Comparison of ENCODE assay signal across 25 mouse cellular contexts in genomic region chr12:39577610-39578009, GRCm38 (mm10).
A peak's percentile ranks its signal among the peaks of the same experiment; 100 is the strongest.
DNase-seq lines count a peak whose midpoint lies in the region; ATAC-seq and TF ChIP-seq lines count a peak whose summit lies in the region.
"Had no signal": no experiment of that assay in that cellular context is flagged by ENCODE, and none has a peak within 500 bp of the region (broad histone marks: within the 10 kb centered on the region; RNA-seq: fewer than 3 reads in every experiment).

No protein-coding gene starts in this region.

- TF ChIP-seq POLR2A in CH12.LX (IDR thresholded peaks at IDR 0.05; ENCODE audit: low read depth, low read length), result no peak
- no peak for TF ChIP-seq POLR2A in brain, embryonic 14.5 days (IDR thresholded peaks at IDR 0.05; ENCODE audit: borderline replicate concordance, extremely low read depth, insufficient read depth, insufficient read length, poor library complexity, severe bottlenecking)

- 74% methylated on average over 1 of the region's 1 CpGs for WGBS in lung, postnatal 0 days

- in situ Hi-C loops in CH12.LX (cut with MboI; ENCODE audit: low pct_ligation_motif_present, low pct_unique_long_range_greater_than_20kb, low sequenced_read_pairs), result no loop called here

- H3K9ac ChIP-seq in lung, postnatal 0 days (replicated peaks; ENCODE audit: low read depth), result no peak overlapping the region
- H3K9ac ChIP-seq in CH12.LX (ENCODE audit: insufficient read depth, low read depth), result peak overlapping the region; percentile 30; the same call in 1 of the 2 replicates
- H3K9ac ChIP-seq: embryonic facial prominence, embryonic 12.5 days; embryonic facial prominence, embryonic 15.5 days; forebrain, embryonic 12.5 days; forebrain, embryonic 15.5 days; heart, embryonic 13.5 days; hindbrain, embryonic 12.5 days; hindbrain, embryonic 15.5 days had no signal

- no peak for ATAC-seq in lung, postnatal 0 days
- ATAC-seq: forebrain, embryonic 15.5 days; Patski had no signal

- TF ChIP-seq EP300 in lung, postnatal 0 days (IDR thresholded peaks at IDR 0.05), result no peak
- TF ChIP-seq EP300 in CH12.LX (IDR thresholded peaks at IDR 0.05; ENCODE audit: low read length), result peak; percentile 88

- H3K36me3 ChIP-seq in lung, postnatal 0 days (ENCODE audit: insufficient read depth, low read length), result no peaks in the 10 kb centered on the region
- H3K36me3 ChIP-seq in CH12.LX (replicated peaks in 1 of 2; ENCODE audit: control insufficient read depth in 1 of 2, insufficient read depth in 1 of 2, low read length in 1 of 2), result no peaks in the 10 kb centered on the region
- H3K36me3 ChIP-seq: embryonic facial prominence, embryonic 12.5 days; embryonic facial prominence, embryonic 15.5 days; forebrain, embryonic 12.5 days; forebrain, embryonic 15.5 days; heart, embryonic 10.5 days; heart, embryonic 13.5 days; hindbrain, embryonic 12.5 days; hindbrain, embryonic 15.5 days had no signal

- no peaks in the 10 kb centered on the region for H3K27me3 ChIP-seq in lung, postnatal 0 days (replicated peaks; ENCODE audit: insufficient read depth, low read length)
- H3K27me3 ChIP-seq in CH12.LX (replicated peaks), result no peaks in the 10 kb centered on the region
- H3K27me3 ChIP-seq: embryonic facial prominence, embryonic 12.5 days; embryonic facial prominence, embryonic 15.5 days; forebrain, embryonic 12.5 days; forebrain, embryonic 15.5 days; heart, embryonic 13.5 days; hindbrain, embryonic 12.5 days; hindbrain, embryonic 15.5 days; Patski had no signal

- dilution Hi-C loops in CH12.LX (cut with MboI; ENCODE audit: extremely low pct_ligation_motif_present, extremely low pct_unique_long_range_greater_than_20kb, low sequenced_read_pairs), result no loop called here

- H3K79me2 ChIP-seq in CH12.LX (replicated peaks; ENCODE audit: control insufficient read depth, extremely low read depth, insufficient read depth, poor library complexity, severe bottlenecking), result no peaks in the 10 kb centered on the region

- no peak overlapping the region for H3K4me3 ChIP-seq in lung, postnatal 0 days (ENCODE audit: low read depth, low read length)
- no peak overlapping the region for H3K4me3 ChIP-seq in CH12.LX (replicated peaks in 1 of 3; ENCODE audit: low read depth in 2 of 3, low read length in 2 of 3, poor library complexity in 1 of 3)
- H3K4me3 ChIP-seq: embryonic facial prominence, embryonic 12.5 days; embryonic facial prominence, embryonic 15.5 days; forebrain, embryonic 12.5 days; forebrain, embryonic 15.5 days; heart, adult 2 months; heart, embryonic 10.5 days; heart, embryonic 13.5 days; hindbrain, embryonic 12.5 days; hindbrain, embryonic 15.5 days had no signal

- no peak overlapping the region for H3K27ac ChIP-seq in lung, postnatal 0 days (ENCODE audit: low read length)
- peak overlapping the region; percentile 83 for H3K27ac ChIP-seq in CH12.LX (ENCODE audit: insufficient read depth, low read depth)
- H3K27ac ChIP-seq: embryonic facial prominence, embryonic 12.5 days; embryonic facial prominence, embryonic 15.5 days; forebrain, embryonic 12.5 days; forebrain, embryonic 15.5 days; heart, adult 2 months; heart, embryonic 10.5 days; heart, embryonic 13.5 days; hindbrain, embryonic 12.5 days; hindbrain, embryonic 15.5 days had no signal

- no peak for TF ChIP-seq CTCF in lung, postnatal 0 days (IDR thresholded peaks at IDR 0.05)
- no peak for TF ChIP-seq CTCF in CH12.LX (conservative IDR thresholded peaks at IDR 0.05 in 1 of 2, IDR thresholded peaks at IDR 0.05 in 1 of 2; ENCODE audit: low read depth in 2 of 2, low read length in 2 of 2)
- no peak for TF ChIP-seq CTCF in brain, embryonic 14.5 days (IDR thresholded peaks at IDR 0.05; ENCODE audit: borderline replicate concordance, extremely low read depth, insufficient read depth, insufficient read length)

- TF ChIP-seq RAD21 in CH12.LX (IDR thresholded peaks at IDR 0.05; ENCODE audit: low read depth, low read length), result no peak

- H3K4me1 ChIP-seq in lung, postnatal 0 days (ENCODE audit: insufficient read depth, low read depth, low read length), result no peaks in the 10 kb centered on the region
- peaks cover 12 to 46% of the 10 kb centered on the region in 2 experiments; a peak in 3 of 4 replicates for H3K4me1 ChIP-seq in CH12.LX (ENCODE audit: control insufficient read depth in 1 of 2, insufficient read depth in 2 of 2)
- H3K4me1 ChIP-seq: embryonic facial prominence, embryonic 12.5 days; embryonic facial prominence, embryonic 15.5 days; forebrain, embryonic 12.5 days; heart, embryonic 10.5 days; heart, embryonic 13.5 days; hindbrain, embryonic 12.5 days; hindbrain, embryonic 15.5 days had no signal

- no peak overlapping the region for H3K4me2 ChIP-seq in lung, postnatal 0 days (replicated peaks; ENCODE audit: low read depth, low read length)
- peak overlapping the region; percentile 34; the same call in 1 of the 2 replicates for H3K4me2 ChIP-seq in CH12.LX (ENCODE audit: insufficient read depth, low read depth, poor library complexity, severe bottlenecking)
- H3K4me2 ChIP-seq: embryonic facial prominence, embryonic 12.5 days; embryonic facial prominence, embryonic 15.5 days; forebrain, embryonic 12.5 days; forebrain, embryonic 15.5 days; heart, embryonic 13.5 days; hindbrain, embryonic 12.5 days; hindbrain, embryonic 15.5 days had no signal

- peak; percentile 1 for DNase-seq in lung, postnatal 0 days (ENCODE audit: low spot score)
- DNase-seq in lung, adult 18-20 months, result no peak
- peak; percentile 90 for DNase-seq in A20 (ENCODE audit: low read depth, low spot score)
- peak; percentile 81 for DNase-seq in CH12.LX (ENCODE audit: extremely low read depth)
- peak; percentile 28 for DNase-seq in brain, embryonic 14.5 days (ENCODE audit: low read depth)
- DNase-seq in right cerebral cortex, postnatal 10 days (ENCODE audit: low spot score in 2 of 2), result no peak
- DNase-seq in B cell, adult 2 months, result no peak
- DNase-seq: adrenal gland, postnatal 10 days; adrenal gland, postnatal 36 days; cerebellum, adult 11 months; cerebellum, adult 2 months; cerebellum, adult 9-11 months; cerebellum, postnatal 25 days; gastrocnemius, postnatal 10 days; gastrocnemius, postnatal 36 days; heart, adult 2 months had no signal

- no peaks in the 10 kb centered on the region for H3K9me3 ChIP-seq in lung, postnatal 0 days (ENCODE audit: low read length)
- H3K9me3 ChIP-seq in CH12.LX (replicated peaks; ENCODE audit: low read length), result no peaks in the 10 kb centered on the region
- H3K9me3 ChIP-seq: embryonic facial prominence, embryonic 12.5 days; embryonic facial prominence, embryonic 15.5 days; forebrain, embryonic 12.5 days; forebrain, embryonic 15.5 days; heart, embryonic 10.5 days; heart, embryonic 13.5 days; hindbrain, embryonic 12.5 days; hindbrain, embryonic 15.5 days had no signal

TF ChIP-seq in CH12.LX, 34 proteins besides CTCF, POLR2A, EP300 and RAD21 (continues in another document):
- TF ChIP-seq NELFE (IDR thresholded peaks at IDR 0.05; ENCODE audit: low read depth, low read length) (no peak), MAZ (IDR thresholded peaks at IDR 0.05; ENCODE audit: low read depth, low read length) (0 out of 2 replicates have a peak, but pooled peaks have one; percentile 46), MXI1 (IDR thresholded peaks at IDR 0.05; ENCODE audit: low read depth, low read length) (peak; percentile 74; the same call in 1 of the 2 replicates), ZMIZ1 (IDR thresholded peaks at IDR 0.05; ENCODE audit: low read depth, low read length) (no peak), IRF4 (IDR thresholded peaks at IDR 0.05; ENCODE audit: low read depth, low read length) (peak; percentile 92), CHD1 (IDR thresholded peaks at IDR 0.05; ENCODE audit: low read depth, low read length) (0 out of 2 replicates have a peak, but pooled peaks have one; percentile 67), USF1 (IDR thresholded peaks at IDR 0.05; ENCODE audit: low read depth, low read length) (no peak), SIN3A (IDR thresholded peaks at IDR 0.05; ENCODE audit: low read length) (no peak), TBP (conservative IDR thresholded peaks at IDR 0.05; ENCODE audit: low read depth, low read length) (no peak), SMC3 (IDR thresholded peaks at IDR 0.05; ENCODE audit: low read depth, low read length) (no peak), JUN (IDR thresholded peaks at IDR 0.05; ENCODE audit: insufficient read depth, low read depth, low read length) (peak; percentile 71), JUND (conservative IDR thresholded peaks at IDR 0.05; ENCODE audit: low read depth, low read length) (peak; percentile 92), RCOR1 (conservative IDR thresholded peaks at IDR 0.05; ENCODE audit: low read depth, low read length) (no peak), PAX5 (IDR thresholded peaks at IDR 0.05; ENCODE audit: low read length) (no peak), ZC3H11A (IDR thresholded peaks at IDR 0.05; ENCODE audit: low read depth, low read length) (no peak), GABPA (IDR thresholded peaks at IDR 0.05; ENCODE audit: insufficient replicate concordance, low read depth, low read length) (no peak), KAT2A (IDR thresholded peaks at IDR 0.05; ENCODE audit: insufficient replicate concordance, low read length) (no peak), CHD2 (IDR thresholded peaks at IDR 0.05; ENCODE audit: low read length) (no peak), HCFC1 (IDR thresholded peaks at IDR 0.05; ENCODE audit: low read depth, low read length) (no peak), USF2 (conservative IDR thresholded peaks at IDR 0.05; ENCODE audit: low read depth, low read length) (no peak), MAFK (IDR thresholded peaks at IDR 0.05; ENCODE audit: insufficient replicate concordance, low read length) (no peak), MEF2A (IDR thresholded peaks at IDR 0.05; ENCODE audit: borderline replicate concordance, low read depth, low read length) (peak; percentile 74; the same call in 1 of the 2 replicates), ZKSCAN1 (IDR thresholded peaks at IDR 0.05; ENCODE audit: borderline replicate concordance, low read depth, low read length) (no peak), ZNF384 (IDR thresholded peaks at IDR 0.05; ENCODE audit: low read depth, low read length) (no peak), ETS1 (conservative IDR thresholded peaks at IDR 0.05; ENCODE audit: low read depth, low read length) (peak; percentile 71), TCF12 (IDR thresholded peaks at IDR 0.05; ENCODE audit: low read depth, low read length) (peak; percentile 49; the same call in 1 of the 2 replicates), MAX (IDR thresholded peaks at IDR 0.05; ENCODE audit: low read length) (no peak), POLR2AphosphoS2 (IDR thresholded peaks at IDR 0.05; ENCODE audit: low read depth, low read length) (no peak), BHLHE40 (IDR thresholded peaks at IDR 0.05; ENCODE audit: low read depth, low read length) (peak; percentile 25; the same call in 1 of the 2 replicates), UBTF (IDR thresholded peaks at IDR 0.05; ENCODE audit: low read depth, low read length) (no peak), MYC (IDR thresholded peaks at IDR 0.05; ENCODE audit: low read depth, low read length) (no peak), NRF1 (IDR thresholded peaks at IDR 0.05; ENCODE audit: low read depth, low read length) (no peak)

Comparison
In these comparisons a context has a peak if more than half of its experiments do, and no peak if none do; other contexts are left out.
1. DNase-seq: peak in lung, postnatal 0 days (single experiment), A20 (single experiment), CH12.LX (single experiment) and brain, embryonic 14.5 days (single experiment); none in lung, adult 18-20 months (0 of 2), right cerebral cortex, postnatal 10 days (0 of 2) and B cell, adult 2 months (0 of 2).